Mouse (Mus musculus) G1E (cell line): ENCODE results near the gene Ttll12. TPM values are rescaled to one million over a fixed set of nuclear protein-coding genes. Genes with fewer than 3 reads are reported as not detected.
A peak's percentile ranks its signal among the peaks of the same experiment; 100 is the strongest.

ENCODE experiments used
- ATAC-seq: 2 replicates; pipeline ENCODE4 v1.8.0; 2016; ENCODE audit warnings: mild to moderate bottlenecking; ENCODE audit not compliant: insufficient number of reproducible peaks, poor library complexity, low FRiP score, severe bottlenecking; ENCODE audit errors: extremely low read depth
- DNase-seq: peaks from one replicate; pipeline ENCODE4 v3.0.0; 2012; ENCODE audit warnings: low spot score
- H3K27me3 ChIP-seq: 2 replicates; pipeline ENCODE4 v1.6.1; 2012; ENCODE audit warnings: mild to moderate bottlenecking, low read length, inconsistent platforms; ENCODE audit not compliant: insufficient read depth
- H3K36me3 ChIP-seq: replicated peaks from 2 replicates; pipeline ENCODE3; 2012; ENCODE audit warnings: mild to moderate bottlenecking, inconsistent platforms
- H3K4me1 ChIP-seq: 2 replicates; pipeline ENCODE4 v1.6.1; 2012; ENCODE audit warnings: low read depth, low read length, inconsistent platforms, mixed read lengths; ENCODE audit not compliant: insufficient read depth
- H3K4me3 ChIP-seq: 2 replicates; pipeline ENCODE4 v1.5.1; 2012; ENCODE audit warnings: low read depth, mild to moderate bottlenecking, inconsistent platforms, low read length, moderate library complexity, mixed read lengths
- H3K9me3 ChIP-seq: replicated peaks from 2 replicates; pipeline ENCODE4 v1.6.1; 2012; ENCODE audit warnings: inconsistent platforms
- CTCF ChIP-seq: IDR thresholded peaks from 2 replicates; pipeline ENCODE4 v1.5.1; 2012; ENCODE audit warnings: low read depth, low read length, inconsistent platforms, mixed read lengths
- GATA1 ChIP-seq: IDR thresholded peaks from 2 replicates; pipeline ENCODE4 v1.6.1; 2012; ENCODE audit warnings: borderline replicate concordance, low read length, inconsistent platforms, mixed read lengths
- GATA2 ChIP-seq: IDR thresholded peaks from 2 replicates; pipeline ENCODE4 v1.6.1; 2012; ENCODE audit warnings: low read depth, low read length, inconsistent platforms, borderline replicate concordance
- POLR2AphosphoS5 ChIP-seq: IDR thresholded peaks from 2 replicates; pipeline ENCODE4 v1.6.1; 2012; ENCODE audit warnings: low read depth, low read length, inconsistent platforms; ENCODE audit not compliant: insufficient replicate concordance
- TAL1 ChIP-seq: conservative IDR thresholded peaks from 2 replicates; pipeline ENCODE4 v1.6.1; 2012; ENCODE audit warnings: low read depth, low read length, inconsistent platforms, mixed read lengths
- polyA plus RNA-seq: library from polyadenylated mRNA; stranded (reverse); fragments of >175 nt; gene quantifications from 2 replicates; pipeline ENCODE4 v1.2.3, GENCODE M21; 2012
- total RNA-seq, 2 experiments: library from RNA; stranded (forward) in 1 of 2; stranded (reverse) in 1 of 2; fragments of 200-1000 nt in 1 of 2; fragments of >200 nt in 1 of 2; fragmentation: Nextera tagmentation in 1 of 2; gene quantifications; 2 replicates each; pipeline ENCODE4 v1.2.3; 2014 to 2017

The Ttll12 gene
- total and polyA plus RNA-seq, 3 experiments: 15.5 to 181 (median 59.4) TPM

DNA sequence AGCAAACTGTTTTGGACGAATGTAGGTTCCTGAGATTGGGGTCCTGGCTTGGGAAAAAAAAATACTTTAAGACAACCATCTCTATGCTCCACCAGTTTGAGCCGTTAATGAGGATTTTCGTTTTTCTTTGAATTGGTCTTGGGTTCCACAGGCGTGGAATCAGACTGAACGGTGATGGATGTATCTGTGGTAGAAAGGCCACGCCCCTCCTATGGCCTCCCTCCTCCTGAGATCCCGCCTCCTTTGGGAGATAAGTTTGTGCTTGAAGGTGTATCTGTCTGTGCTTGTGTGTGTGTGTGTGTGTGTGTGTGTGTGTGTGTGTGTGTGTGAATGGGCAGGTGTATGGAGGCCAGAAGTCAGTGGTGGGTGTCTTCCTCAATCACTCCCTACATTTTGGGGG is 62.4 kb downstream of the Ttll12 start:
- Histone ChIP-seq H3K36me3 (no peaks in the 10 kb centered on the region), H3K9me3 (0 out of 2 replicates have a peak, but pooled peaks cover 2% of the 10 kb centered on the region), H3K27me3 (peaks cover 45% of the 10 kb centered on the region), H3K4me3 (no peak overlapping the region), H3K4me1 (no peaks in the 10 kb centered on the region)
- no peak for ATAC-seq
- TF ChIP-seq CTCF (no peak), POLR2AphosphoS5 (no peak), TAL1 (no peak), GATA1 (no peak), GATA2 (no peak)
- no peak for DNase-seq

DNA sequence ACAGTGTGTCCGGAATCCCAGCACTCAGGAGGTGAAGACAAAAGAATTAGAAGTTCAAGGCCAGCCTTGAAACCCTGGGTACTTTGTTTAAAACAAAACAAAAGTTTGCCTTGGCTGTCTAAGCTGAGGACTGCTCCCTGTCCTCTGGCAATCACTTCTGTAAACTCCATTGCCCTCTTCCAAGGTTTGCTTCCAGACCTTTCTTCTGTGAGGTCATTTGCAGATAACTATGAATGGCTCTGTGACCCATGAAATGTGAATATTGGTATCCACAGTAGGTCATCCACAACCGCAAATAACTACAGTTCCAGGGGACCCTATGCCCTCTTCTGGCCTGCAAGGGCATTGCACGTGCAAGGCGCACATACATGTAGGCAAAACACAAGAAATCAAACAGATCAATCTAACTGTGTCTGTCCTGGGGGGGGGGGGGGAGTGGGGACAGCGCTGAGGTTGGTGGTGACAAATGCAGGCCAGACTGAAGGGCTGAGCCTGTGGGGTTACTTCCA is 62.9 kb downstream of the Ttll12 start:
- ATAC-seq (no peak), DNase-seq (no peak)
- H3K27me3 ChIP-seq: peaks cover 50% of the 10 kb centered on the region
- 0 out of 2 replicates have a peak, but pooled peaks have one; percentile 18 for TF ChIP-seq CTCF
- no peak for TF ChIP-seq TAL1
- no peaks in the 10 kb centered on the region for H3K36me3 ChIP-seq
- H3K4me3 ChIP-seq: no peak overlapping the region
- 0 out of 2 replicates have a peak, but pooled peaks cover 3% of the 10 kb centered on the region for H3K9me3 ChIP-seq
- no peaks in the 10 kb centered on the region for H3K4me1 ChIP-seq

DNA sequence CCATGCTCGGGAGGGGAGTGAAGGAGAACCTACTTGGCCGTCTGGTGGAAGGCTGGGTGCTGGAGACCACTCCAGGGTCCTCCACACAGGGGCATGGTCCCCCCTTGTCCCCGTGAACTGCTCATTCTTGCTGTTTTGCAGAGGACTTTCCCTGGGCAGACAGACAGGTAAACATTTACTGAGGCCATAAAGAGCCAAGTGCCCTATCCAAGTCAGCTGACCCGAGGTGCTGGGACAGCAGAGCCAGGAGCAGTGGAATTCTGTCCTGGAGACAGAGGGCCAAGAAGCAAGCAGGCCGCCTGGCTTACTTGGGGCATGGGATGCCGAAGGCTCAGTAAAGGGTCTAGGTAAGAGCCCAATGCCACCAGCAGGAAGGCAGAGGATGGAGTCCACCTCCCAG is 64.3 kb downstream of the Ttll12 start:
- no peak for ATAC-seq
- H3K9me3 ChIP-seq: 0 out of 2 replicates have a peak, but pooled peaks cover 6% of the 10 kb centered on the region
- no peak overlapping the region for H3K4me3 ChIP-seq
- no peaks in the 10 kb centered on the region for H3K36me3 ChIP-seq
- DNase-seq: no peak
- peaks cover 5% of the 10 kb centered on the region; the same call in 1 of the 2 replicates for H3K4me1 ChIP-seq
- H3K27me3 ChIP-seq: peaks cover 63% of the 10 kb centered on the region
- TF ChIP-seq GATA2 (no peak), POLR2AphosphoS5 (no peak)

DNA sequence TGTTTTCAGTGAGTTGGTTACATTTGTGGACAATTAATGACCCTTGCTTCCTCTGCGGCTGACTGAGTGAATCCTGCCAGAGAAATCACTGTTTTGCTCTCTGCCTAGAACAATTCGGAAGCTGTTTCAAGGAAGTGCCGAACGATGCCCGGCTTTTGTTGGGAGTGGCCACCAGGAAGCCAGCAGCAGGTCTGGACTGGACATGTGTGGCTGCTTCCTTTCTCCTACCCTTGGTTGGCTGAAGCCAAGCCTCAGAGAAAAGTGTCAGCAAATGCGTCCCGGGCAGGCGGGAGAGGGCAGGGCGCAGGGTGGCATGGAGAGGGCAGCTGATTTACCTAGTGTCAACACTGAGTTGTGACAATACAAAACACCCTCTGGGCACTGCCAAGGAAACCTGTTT is 64.7 kb downstream of the Ttll12 start:
- H3K4me1 ChIP-seq: peaks cover 5% of the 10 kb centered on the region; the same call in 1 of the 2 replicates

DNA sequence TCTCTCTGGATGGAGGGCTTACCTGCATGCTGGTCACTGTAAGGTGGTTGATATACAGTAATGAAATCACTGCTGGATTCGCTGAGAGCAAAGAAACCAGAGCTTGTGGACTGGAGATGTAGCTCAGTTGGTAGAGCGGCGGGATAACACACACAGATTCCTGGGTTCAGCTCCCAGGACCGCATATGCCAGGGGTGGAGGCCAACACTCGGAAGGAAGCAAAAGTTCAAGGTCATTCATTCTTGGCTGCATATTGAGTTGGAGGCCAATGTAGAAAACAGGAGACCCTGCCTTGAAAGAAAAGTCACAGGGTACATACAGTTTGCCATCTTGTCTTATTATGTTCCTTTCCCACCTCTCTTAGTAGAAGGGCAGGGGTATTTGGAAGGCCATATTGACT is 65.2 kb downstream of the Ttll12 start:
- no peak overlapping the region for H3K4me3 ChIP-seq
- TF ChIP-seq TAL1 (no peak), GATA1 (no peak), POLR2AphosphoS5 (no peak), CTCF (no peak), GATA2 (no peak)
- H3K36me3 ChIP-seq: no peaks in the 10 kb centered on the region
- 0 out of 2 replicates have a peak, but pooled peaks cover 6% of the 10 kb centered on the region for H3K9me3 ChIP-seq
- H3K27me3 ChIP-seq: peaks cover 64% of the 10 kb centered on the region
- peaks cover 5% of the 10 kb centered on the region; the same call in 1 of the 2 replicates for H3K4me1 ChIP-seq
- DNase-seq (no peak), ATAC-seq (no peak)

More for the DNA sequence above, 64.7 kb downstream of the Ttll12 start:
- peaks cover 64% of the 10 kb centered on the region for H3K27me3 ChIP-seq
- no peak for TF ChIP-seq POLR2AphosphoS5
- TF ChIP-seq CTCF: no peak
- no peak for TF ChIP-seq TAL1
- TF ChIP-seq GATA1: no peak
- no peak for TF ChIP-seq GATA2
- no peaks in the 10 kb centered on the region for H3K36me3 ChIP-seq
- H3K4me3 ChIP-seq: no peak overlapping the region
- H3K9me3 ChIP-seq: 0 out of 2 replicates have a peak, but pooled peaks cover 6% of the 10 kb centered on the region
- no peak for DNase-seq
- no peak; the same call in 1 of the 2 replicates for ATAC-seq

DNA sequence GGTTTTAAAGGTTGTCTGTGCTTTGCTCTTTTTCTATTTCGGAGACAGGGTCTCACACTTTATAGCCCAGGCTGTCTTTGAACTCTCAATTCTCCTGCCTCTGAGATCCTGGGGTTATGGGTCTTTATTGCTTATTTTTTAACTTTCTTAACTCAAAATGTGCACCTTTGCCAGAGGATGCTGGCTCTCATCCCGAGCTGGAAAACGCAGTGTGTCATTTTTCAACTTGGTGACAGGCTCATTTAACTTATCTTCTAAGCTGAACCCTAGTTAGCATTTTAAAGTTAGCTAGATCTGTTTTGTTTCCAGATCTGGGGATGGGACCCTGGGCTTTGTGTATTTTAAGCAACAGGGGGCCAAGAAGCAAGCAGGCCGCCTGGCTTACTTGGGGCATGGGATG is 66.1 kb downstream of the Ttll12 start:
- ATAC-seq (no peak), DNase-seq (no peak)
- TF ChIP-seq TAL1: no peak
- TF ChIP-seq POLR2AphosphoS5: no peak
- no peak for TF ChIP-seq GATA2
- no peak for TF ChIP-seq GATA1
- no peak for TF ChIP-seq CTCF
- peaks cover 5% of the 10 kb centered on the region; the same call in 1 of the 2 replicates for H3K4me1 ChIP-seq
- 0 out of 2 replicates have a peak, but pooled peaks cover 6% of the 10 kb centered on the region for H3K9me3 ChIP-seq
- H3K36me3 ChIP-seq: no peaks in the 10 kb centered on the region
- no peak overlapping the region for H3K4me3 ChIP-seq
- H3K27me3 ChIP-seq: peaks cover 68% of the 10 kb centered on the region

DNA sequence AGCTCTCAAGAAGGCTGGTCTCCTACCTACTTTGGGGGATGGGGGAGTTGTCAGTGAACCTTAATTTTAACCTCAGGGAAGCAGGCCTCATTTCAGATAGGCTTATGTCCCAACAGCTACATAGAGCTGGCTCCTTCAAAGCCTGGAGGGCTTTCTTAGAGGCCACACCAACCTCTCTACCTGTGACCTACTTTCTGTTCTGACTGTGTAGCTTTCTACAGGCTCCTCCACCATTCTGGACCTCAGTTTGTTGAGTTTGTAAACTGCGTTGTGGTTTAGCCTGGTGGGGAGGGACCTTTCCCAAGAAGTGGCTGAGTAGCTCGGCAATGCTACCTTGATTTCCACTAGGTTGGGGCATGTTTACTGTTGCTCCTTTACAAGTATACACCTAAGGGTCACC is 67.2 kb downstream of the Ttll12 start:
- no peak for ATAC-seq
- DNase-seq: no peak
- Histone ChIP-seq H3K27me3 (peaks cover 72% of the 10 kb centered on the region), H3K4me3 (no peak overlapping the region), H3K4me1 (peaks cover 10% of the 10 kb centered on the region), H3K9me3 (0 out of 2 replicates have a peak, but pooled peaks cover 6% of the 10 kb centered on the region), H3K36me3 (no peaks in the 10 kb centered on the region)
- TF ChIP-seq CTCF (no peak), TAL1 (no peak), GATA2 (no peak), POLR2AphosphoS5 (no peak)
